Mouse (Mus musculus) spleen, adult 2 months (tissue): ENCODE data around the gene Txnrd2.

Experiments
- CTCF ChIP-seq: fragments of 200-500 bp; IDR thresholded peaks from 2 replicates; pipeline ENCODE4 v1.5.1; 2011; ENCODE audit warnings: mild to moderate bottlenecking, inconsistent platforms; ENCODE audit not compliant: insufficient read depth, insufficient read length, insufficient replicate concordance; ENCODE audit errors: extremely low read depth
- POLR2A ChIP-seq: fragments of 200-500 bp; IDR thresholded peaks from 2 replicates; pipeline ENCODE4 v1.6.1; 2011; ENCODE audit warnings: low read depth, low read length, inconsistent platforms

DNA sequence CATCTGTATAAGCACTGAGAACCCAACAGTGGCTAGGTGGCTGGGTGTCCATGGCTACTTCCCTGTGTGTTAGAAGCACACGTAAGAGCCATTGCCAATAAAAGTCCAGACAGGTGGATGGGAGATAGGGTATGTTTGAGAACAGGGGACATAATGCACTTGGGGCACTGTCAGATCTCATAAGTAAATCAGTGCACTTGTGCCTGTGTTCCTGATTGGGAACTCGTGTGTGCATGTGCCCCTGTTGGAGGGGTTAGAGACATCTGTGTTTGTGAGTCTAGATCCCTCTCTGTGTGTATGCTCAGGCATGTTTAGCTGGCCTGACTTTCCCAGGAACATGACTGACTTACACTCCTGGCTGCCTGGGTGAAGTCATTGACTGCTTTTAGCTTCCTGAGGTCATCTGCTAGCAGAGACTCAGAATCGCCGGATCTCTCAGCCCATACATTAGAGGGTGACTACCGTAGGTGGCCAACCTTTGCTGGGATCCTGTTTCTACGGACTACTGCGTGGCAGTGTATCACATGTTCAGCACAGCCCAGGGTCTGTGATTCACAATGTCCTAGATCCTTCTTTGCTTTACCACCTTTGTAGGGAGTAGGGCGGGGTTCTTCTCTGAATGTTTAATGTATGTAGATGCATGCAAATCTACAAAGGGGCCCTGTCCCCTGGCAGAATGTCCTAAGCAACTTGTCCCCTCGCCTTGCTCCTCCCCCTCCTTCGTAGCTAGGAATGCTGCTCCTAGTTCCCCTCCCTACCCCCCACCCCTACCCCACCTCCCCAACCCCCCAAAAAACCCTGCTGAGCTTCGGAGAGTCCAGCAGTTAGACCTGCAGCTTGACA is 31.2 kb upstream of the Txnrd2 start:
- TF ChIP-seq CTCF: no peak
- no peak for TF ChIP-seq POLR2A
